Mouse (Mus musculus): Measurements from ENCODE around the gene Farp2.
"Not testable (repeated sequence)": the region's sequence is repeated elsewhere in the genome, so short reads cannot be mapped to it uniquely, and the experiment has no call there.

Gene Farp2

GRCm38 (mm10) chr1:93618059-93618748 lies 106.3 kb downstream of the Farp2 start:
- in situ Hi-C loops (cut with MboI; ENCODE audit: low pct_unique_long_range_greater_than_20kb in 1 of 2, low sequenced_read_pairs in 2 of 2, unreplicated experiment in 1 of 2), result no loop called here

- in situ Hi-C loops (cut with MboI; ENCODE audit: low pct_unique_long_range_greater_than_20kb in 1 of 2, low sequenced_read_pairs in 2 of 2, unreplicated experiment in 1 of 2), result no loop called here
These were observed 107.1 kb downstream of the Farp2 start for GRCm38 (mm10) chr1:93618948-93619347.

- in situ Hi-C loops (cut with MboI; ENCODE audit: low pct_unique_long_range_greater_than_20kb in 1 of 2, low sequenced_read_pairs in 2 of 2, unreplicated experiment in 1 of 2), result no loop called here
These were observed 112.6 kb downstream of the Farp2 start for GRCm38 (mm10) chr1:93624502-93624901.

DNA sequence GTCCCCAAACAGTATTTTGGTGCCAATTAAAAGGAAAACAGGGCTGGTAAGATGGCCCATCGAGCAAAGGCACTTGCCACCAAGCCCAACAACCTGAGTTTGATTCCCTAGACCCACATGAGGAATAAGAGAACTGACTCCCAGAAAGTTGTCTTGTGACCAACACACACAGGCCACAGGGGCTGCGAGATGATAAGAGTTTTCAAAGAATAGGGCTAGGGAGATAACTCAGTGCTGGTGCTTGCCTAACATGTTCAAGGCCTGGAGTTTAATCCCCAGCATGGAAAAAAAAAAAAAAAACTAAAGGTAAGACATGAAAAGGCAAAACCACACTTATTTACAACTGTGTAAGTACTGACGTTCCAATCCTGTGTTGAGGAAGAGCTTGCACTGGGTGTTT lies 118.9 kb downstream of the Farp2 start:
- in situ Hi-C loops (cut with MboI; ENCODE audit: low pct_unique_long_range_greater_than_20kb in 1 of 2, low sequenced_read_pairs in 2 of 2, unreplicated experiment in 1 of 2), result no loop called here

DNA sequence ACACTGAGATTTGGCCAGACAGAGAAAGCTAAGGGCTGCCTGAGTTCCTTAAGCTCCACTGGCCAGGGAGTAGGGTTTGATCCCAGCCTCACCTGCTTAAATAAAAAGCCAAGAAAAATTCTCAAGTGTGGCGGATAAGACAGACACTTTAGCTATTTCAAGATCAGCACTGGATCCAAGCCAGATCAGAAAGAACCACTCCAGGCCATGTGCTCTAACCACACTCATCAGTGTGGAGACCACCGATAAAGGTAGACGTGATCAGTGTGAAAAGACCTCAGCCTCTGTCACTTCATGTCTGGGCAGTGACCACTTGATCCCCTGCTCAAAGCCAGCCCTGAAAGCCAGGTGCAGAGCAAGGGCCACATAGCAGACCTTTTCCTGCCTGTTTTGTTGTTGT lies 120.8 kb downstream of the Farp2 start:
- in situ Hi-C loops (cut with MboI; ENCODE audit: low pct_unique_long_range_greater_than_20kb in 1 of 2, low sequenced_read_pairs in 2 of 2, unreplicated experiment in 1 of 2), result no loop called here

GRCm38 (mm10) chr1:93634481-93634891 lies 122.6 kb downstream of the Farp2 start:
- in situ Hi-C loops (cut with MboI; ENCODE audit: low pct_unique_long_range_greater_than_20kb in 1 of 2, low sequenced_read_pairs in 2 of 2, unreplicated experiment in 1 of 2), result no loop called here

DNA sequence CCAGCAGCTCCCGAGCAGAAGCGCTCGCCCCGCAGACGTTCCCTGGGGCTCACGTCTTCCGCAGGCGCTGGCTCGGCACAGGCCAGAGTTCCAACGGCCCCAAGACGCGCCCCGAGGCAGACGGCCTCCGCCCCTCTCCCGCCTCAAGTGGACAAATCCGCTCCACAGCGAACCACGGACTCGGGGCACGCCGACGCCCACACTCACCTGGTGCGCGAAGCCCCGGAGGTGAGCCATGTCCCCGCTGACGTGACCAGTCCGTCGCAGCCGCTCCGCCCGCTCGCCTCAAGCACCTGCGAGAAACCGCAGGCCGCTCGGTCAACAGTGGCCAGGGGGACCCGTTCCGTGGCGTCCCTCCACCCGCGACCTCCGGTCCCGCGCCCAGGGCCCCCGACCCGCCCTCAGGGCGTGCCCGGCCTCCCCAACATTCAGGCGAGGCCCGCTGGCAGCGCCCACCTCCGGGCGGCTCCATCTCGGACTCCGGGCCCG lies 123.3 kb downstream of the Farp2 start:
- in situ Hi-C loops (cut with MboI; ENCODE audit: low pct_unique_long_range_greater_than_20kb in 1 of 2, low sequenced_read_pairs in 2 of 2, unreplicated experiment in 1 of 2), result no loop called here

DNA sequence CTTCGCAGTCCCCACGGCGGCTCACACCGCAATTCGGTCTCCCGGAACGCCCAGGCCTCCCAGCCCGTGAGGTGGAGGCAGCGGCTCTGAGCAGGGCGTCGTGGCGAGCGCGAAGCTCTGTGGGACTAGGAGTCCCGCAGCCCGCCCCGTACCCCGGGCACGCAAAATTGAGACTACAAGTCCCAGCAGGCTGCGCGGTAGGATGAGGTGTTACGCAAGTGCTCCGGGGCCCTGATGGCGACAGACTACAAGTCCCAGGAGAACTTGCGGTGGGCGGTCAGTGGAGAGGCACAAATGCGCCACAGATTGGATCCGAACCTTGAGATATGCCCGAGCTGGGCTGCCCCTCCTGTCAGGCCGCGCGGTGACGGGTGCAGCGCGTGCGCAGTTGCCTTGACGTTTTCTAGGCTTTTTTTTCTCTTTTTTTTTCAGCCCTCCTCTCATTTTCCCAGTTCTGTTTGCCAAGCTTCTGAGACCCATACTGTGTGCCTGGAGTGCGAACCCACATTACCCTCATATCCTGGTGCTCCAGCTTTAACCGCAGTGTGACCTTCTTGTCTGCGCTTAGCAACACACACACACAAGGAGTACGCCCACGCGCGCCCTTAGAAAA lies 123.8 kb downstream of the Farp2 start:
- in situ Hi-C loops (cut with MboI; ENCODE audit: low pct_unique_long_range_greater_than_20kb in 1 of 2, low sequenced_read_pairs in 2 of 2, unreplicated experiment in 1 of 2), result no loop called here

- in situ Hi-C loops (cut with MboI; ENCODE audit: low pct_unique_long_range_greater_than_20kb in 1 of 2, low sequenced_read_pairs in 2 of 2, unreplicated experiment in 1 of 2), result no loop called here
These were observed 124.5 kb downstream of the Farp2 start for GRCm38 (mm10) chr1:93636211-93636897.

GRCm38 (mm10) chr1:93641978-93642377 lies 130.1 kb downstream of the Farp2 start:
- in situ Hi-C loops (cut with MboI; ENCODE audit: low pct_unique_long_range_greater_than_20kb in 1 of 2, low sequenced_read_pairs in 2 of 2, unreplicated experiment in 1 of 2), result no loop called here

GRCm38 (mm10) chr1:93642692-93643091 lies 130.8 kb downstream of the Farp2 start:
- in situ Hi-C loops (cut with MboI; ENCODE audit: low pct_unique_long_range_greater_than_20kb in 1 of 2, low sequenced_read_pairs in 2 of 2, unreplicated experiment in 1 of 2), result no loop called here

DNA sequence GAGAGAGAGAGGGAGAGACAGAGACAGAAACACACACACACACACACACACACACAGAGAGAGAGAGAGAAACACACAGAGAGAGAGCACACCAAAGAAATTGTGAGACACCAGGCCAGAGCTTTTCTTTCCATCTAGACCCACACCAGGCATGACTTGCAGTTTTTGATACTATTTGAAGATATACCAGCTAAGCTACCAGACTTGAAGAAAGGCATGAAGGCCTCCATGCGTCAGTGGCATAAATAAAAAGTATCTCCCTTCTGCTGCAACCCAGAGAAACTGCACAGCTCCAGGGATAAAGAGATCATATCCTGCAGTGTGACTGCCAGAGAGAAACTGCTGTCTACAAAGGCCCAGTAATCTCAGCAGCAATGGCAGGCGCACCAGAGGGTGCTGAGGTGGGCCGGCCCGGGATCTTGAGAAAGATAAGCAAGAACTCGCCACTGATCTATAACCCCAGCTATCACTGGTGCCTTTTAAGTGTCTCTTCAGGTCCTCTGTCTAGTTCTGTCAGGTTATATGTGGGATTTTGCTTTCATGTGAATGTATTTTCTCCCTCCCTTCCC lies 137.8 kb downstream of the Farp2 start:
- in situ Hi-C loops (cut with MboI; ENCODE audit: low pct_unique_long_range_greater_than_20kb in 1 of 2, low sequenced_read_pairs in 2 of 2, unreplicated experiment in 1 of 2), result no loop called here

- in situ Hi-C loops (cut with MboI; ENCODE audit: low pct_unique_long_range_greater_than_20kb in 1 of 2, low sequenced_read_pairs in 2 of 2, unreplicated experiment in 1 of 2), result no loop called here
These were observed 142.4 kb downstream of the Farp2 start for GRCm38 (mm10) chr1:93654275-93654674.

DNA sequence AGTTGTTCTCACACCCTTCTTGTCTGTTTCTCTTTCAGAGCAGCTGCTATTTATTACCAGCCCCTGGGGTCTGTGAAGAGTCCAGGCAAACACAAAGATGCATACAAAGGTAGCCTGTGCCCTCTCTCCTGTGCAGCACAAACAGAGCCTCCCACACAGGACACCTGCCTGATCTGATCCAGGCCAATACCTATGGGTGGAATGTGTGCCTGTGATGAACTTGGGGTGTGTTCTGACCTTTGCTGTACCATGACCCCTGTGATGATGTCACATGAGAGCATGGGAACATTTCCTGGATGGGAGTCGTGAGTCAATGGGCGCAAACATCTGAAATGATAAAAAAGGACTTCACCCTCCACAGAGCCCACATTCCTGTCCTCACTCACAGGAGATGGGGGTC lies 142.9 kb downstream of the Farp2 start:
- in situ Hi-C loops (cut with MboI; ENCODE audit: low pct_unique_long_range_greater_than_20kb in 1 of 2, low sequenced_read_pairs in 2 of 2, unreplicated experiment in 1 of 2), result no loop called here

DNA sequence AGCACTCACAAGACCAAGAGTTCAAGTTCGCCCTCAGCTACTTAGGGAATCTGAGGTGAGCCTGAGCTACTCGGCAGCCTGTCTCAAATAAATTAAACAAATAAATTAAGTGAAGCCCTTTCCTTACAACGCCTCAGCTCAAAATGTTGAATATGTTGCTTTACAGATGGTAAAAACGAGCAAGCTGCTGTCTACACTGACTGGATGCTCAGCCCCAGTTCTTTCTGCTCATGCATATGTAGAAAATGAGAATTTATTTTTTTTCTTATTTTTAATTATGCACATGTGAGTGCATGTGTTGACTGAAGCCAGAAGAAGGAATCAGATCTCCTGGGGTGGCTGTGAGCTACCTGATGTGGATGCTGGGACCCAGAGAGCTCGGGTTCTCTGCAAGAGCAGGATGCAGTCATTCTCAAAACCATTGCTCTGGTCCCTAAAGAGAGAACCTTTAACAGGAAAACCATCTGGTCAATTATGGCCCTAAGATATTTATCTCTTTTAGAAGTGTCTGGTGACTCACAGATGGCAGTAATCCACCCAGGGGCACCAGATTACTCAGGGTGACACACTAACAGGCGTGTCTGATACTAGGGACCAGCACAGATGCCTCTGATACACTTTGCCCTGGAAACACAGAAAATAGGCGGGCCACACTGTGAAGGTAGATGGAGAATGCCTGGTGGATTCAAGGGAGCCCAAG lies 144.6 kb downstream of the Farp2 start:
- in situ Hi-C loops (cut with MboI; ENCODE audit: low pct_unique_long_range_greater_than_20kb in 1 of 2, low sequenced_read_pairs in 2 of 2, unreplicated experiment in 1 of 2), result no loop called here

DNA sequence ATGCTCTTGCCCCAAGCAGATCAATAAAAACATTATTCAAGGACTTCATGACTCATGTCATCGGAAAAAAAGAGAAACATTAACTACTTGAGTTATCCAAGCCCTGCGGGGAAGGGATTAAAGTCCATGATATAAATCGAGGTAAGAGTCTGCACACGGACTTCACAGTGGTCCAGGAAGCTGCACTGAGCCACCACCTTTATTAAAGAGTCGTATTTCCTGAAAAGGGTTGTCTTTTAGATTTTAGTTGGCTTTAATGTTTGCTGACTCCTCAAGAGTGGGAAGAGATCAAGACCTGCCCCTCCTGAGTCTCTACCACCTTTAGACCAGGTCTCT lies 145.1 kb downstream of the Farp2 start:
- in situ Hi-C loops (cut with MboI; ENCODE audit: low pct_unique_long_range_greater_than_20kb in 1 of 2, low sequenced_read_pairs in 2 of 2, unreplicated experiment in 1 of 2), result no loop called here

- in situ Hi-C loops (cut with MboI; ENCODE audit: low pct_unique_long_range_greater_than_20kb in 1 of 2, low sequenced_read_pairs in 2 of 2, unreplicated experiment in 1 of 2), result not testable (repeated sequence)
These were observed 146.7 kb downstream of the Farp2 start, which contains the start of gene Stk25 for GRCm38 (mm10) chr1:93658559-93658958. Gene Stk25, minus strand, starts transcription at chr1:93658659.

DNA sequence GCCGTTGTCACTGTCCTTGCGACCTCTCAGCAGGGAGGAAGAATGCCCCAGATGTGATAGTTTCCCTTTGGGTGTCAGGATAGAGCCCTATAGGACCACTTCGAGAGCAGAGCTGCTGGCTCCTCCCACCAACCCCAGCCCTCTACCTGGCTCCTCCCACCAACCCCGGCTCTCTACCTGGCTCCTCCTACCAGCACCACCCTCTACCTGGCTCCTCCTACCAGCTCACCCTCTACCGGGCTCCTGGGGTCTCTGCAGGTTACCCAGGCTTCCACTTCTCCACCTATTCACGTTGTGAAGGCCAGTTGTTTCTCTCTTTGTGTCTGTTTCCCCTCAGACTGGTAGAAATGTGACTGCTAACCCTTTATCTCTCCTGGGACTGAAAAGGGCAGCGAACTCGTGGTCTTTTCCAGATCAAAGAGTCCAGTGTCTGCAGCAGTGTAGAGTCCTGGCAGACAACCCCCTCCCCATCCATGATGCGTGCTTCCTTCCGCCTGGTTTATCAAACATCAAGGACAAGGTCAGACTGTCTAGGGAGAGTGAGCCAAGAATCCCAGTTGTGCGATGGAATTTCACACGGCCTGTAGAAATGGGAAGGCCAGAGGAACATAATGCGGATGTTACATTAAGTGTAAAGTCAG lies 156.0 kb downstream of the Farp2 start:
- in situ Hi-C loops (cut with MboI; ENCODE audit: low pct_unique_long_range_greater_than_20kb in 1 of 2, low sequenced_read_pairs in 2 of 2, unreplicated experiment in 1 of 2), result no loop called here
